Mouse (Mus musculus) right cerebral cortex, postnatal 14 days (tissue): ENCODE measurements at regions not wholly inside any gene's neighbourhood (a gene's known extent, or its start where the extent isn't known, plus 50 kb on each side); places are given as distances from the start of the nearest gene placed in this dataset.
A peak's percentile ranks its signal among the peaks of the same experiment; 100 is the strongest.

ENCODE experiments used
- DNase-seq: peaks from one replicate; pipeline ENCODE4 v3.0.0; 2022

GRCm38 (mm10) chr8:15470561-15470960, 424.7 kb upstream of the BB014433 start:
- DNase-seq, result no peak

- no peak for DNase-seq
Measured at GRCm38 (mm10) chr8:15468540-15469476, 422.9 kb upstream of the BB014433 start.

DNA sequence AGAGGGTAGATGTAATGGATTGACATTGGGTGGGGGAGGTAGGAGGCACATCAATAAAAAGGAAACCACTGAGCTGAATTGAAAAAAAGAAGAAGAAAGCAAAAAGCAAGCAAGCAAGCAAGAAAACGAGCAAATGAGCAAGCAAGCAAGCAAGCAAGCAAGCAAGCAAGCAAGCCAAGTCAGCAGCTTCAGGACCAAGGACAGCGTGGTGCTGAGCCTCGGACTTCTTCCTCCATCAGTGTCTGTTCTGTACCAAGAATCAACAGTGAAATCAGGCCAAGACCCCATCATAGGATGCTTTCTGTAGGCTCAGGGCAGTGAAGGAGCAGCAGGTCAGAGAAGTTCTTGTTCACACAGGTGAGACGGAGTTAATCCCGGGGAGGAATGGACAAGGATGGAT, 392.7 kb upstream of the BB014433 start:
- no peak for DNase-seq

DNA sequence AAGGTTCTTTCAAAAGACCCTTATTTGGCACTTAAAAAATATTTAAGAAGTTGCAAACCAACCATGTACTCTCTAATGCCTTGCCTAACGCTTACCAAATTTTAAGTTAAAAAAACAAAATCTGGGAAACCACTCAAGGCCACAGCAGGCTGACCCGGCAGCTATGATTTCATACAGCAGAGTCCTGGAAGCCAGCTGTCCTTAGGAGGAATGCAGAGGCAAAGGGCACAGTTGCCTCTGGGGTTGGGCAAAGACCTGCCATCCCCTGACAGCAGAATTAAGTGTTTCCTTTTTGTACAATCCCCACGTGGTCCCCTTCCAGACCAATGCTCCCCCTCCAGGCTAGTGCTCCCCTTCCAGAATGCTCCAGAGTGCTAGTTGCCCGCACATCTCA, 348.8 kb upstream of the BB014433 start:
- no peak for DNase-seq

DNA sequence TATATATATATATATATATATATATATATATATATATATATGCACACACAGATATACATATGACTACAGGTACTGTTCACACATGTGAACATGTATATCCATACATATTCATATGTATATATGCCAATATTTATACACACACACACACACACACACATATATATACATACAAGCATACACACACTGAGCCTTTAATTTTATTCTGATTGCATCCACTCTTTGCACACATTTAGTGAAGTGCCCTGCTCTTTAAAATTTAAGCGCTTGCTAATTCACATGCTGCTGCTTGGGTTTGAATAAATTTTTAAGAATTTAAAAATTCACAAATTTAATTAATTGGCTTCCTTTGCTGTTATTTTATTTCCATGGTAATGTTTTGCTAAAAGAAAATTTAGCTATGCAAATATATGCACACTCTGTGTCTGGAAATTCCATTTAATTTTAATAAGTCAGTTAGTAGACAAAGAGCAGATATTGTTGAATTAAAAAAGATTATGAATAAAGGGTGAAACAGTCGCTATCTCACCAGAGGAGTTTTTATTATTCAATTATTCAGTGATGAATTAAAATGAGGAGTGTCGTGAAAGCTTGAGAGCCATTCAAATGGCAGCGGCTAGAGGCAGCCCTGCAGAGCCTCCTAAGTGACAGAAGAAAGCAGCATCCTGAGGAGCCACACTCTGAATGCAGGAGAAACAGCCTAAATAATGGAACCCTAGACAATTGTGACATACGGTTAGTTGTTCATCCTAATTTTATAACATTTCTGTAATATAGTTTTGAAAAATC, 348.3 kb upstream of the BB014433 start:
- no peak for DNase-seq

GRCm38 (mm10) chr8:15392056-15392455, 346.2 kb upstream of the BB014433 start:
- DNase-seq, result no peak

DNA sequence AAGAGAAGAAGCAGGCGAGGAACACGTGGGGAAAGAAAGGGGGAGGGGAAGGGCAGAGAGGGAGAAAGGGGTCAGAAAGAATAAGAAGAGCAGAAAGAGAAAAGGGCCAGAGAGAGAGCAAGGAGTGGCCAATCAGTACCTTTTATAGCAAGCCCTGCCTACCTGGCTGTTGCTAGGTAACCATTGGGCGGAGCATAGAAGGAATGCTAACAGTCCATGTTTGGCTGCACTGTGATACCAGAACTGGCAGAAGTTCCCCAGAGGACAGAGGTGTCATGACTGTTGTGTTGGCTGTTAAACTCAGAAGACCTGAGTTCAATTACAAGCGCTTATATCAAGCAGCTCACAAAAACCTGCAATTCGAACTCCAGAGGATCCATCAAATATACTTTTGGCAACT, 342.9 kb upstream of the BB014433 start:
- DNase-seq, result no peak

DNA sequence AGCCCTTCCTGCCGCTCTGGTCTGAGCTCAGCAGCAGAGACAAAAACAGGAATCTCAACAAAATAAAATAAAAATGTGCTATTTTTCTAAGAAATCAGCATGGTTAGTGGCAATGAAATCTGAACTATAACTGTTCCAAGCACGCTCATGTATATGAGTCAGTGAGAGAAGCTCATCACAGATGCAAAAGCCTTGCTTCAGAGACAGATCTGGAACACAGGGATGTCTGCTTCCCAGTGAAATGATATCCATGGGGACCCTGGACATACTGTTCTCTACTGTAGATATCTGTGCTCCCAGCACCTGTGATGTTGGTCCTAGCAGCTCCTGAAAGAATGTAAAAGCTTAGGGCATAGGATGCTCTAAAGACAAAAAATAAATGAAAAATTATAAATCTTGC, 321.2 kb upstream of the BB014433 start:
- no peak for DNase-seq

DNA sequence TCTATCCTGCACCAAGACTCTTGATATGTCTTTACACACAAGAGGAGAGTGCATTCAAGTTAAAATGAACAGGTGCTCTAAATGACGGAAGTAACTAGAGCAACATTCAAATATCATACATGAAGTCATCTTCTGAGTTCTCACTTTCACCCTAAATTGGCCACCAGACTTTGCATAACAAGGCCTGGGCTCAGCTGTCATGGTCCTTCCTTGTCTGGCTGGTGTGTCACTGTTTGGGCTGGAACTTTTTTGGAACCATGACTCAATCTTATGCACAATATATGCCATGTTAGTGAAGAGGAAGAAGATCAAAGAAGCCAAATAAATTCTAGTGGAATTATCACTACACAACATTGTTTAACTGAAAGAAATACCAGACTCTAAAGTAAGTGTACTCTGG, 318.7 kb upstream of the BB014433 start:
- no peak for DNase-seq

- DNase-seq, result no peak
Measured at GRCm38 (mm10) chr8:15344151-15344550, 298.3 kb upstream of the BB014433 start.

DNA sequence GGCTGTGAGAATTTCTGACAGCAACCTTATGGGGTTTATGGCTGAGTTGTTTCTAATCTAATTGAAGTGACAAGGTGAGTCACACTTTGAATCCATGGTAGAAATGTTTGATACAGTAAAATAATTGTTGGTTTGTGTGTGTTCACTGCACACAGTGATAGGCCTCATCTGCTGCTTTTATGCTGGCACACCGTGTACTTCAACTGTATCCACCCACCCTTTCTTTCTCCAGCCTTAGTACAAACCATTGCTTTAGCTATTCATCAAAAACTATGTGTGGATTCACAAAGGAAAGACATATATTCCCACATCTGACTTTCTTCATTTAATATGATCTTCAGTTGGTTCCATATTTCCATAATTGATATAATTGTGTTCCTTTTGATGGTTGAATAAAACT, 297.7 kb upstream of the BB014433 start:
- DNase-seq, result no peak

GRCm38 (mm10) chr8:15334532-15334931, 288.7 kb upstream of the BB014433 start:
- no peak for DNase-seq

DNA sequence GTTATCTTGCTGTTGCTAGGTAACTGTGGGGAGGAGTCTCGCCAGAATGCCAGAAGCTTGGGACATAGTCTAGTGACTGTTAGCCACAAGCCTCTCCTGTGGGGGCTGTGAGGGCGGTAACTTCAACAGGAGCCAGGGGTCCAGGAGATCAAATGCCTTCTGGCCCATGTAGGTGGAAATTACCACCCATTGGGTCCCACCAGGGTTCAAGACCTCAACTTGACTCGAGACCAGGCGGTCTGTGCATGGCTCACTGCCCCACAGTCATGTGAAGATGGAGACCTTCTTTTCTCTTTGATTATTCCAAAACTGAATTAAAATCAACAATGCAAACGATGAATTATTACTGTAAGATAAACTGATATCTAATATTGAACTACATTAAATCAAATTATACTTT, 281.4 kb upstream of the BB014433 start:
- DNase-seq, result no peak

DNA sequence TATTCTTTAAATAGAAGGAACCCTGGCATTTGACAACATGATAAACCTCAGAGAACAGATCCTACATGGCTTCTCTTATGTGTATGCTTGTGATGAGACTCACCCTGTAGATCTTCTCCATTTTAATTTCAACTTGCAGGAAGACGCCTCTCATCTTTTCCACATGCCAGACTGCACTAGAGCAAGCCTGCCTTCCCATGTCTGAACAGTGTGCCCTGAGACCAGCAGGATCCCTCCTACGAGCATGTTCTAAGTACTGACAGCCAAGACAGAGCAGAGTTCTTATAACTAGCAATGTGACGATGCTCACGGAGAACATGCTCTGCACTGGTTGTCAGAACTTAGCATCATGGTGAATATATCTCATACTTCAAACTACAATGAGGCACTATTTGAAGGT, 277.5 kb upstream of the BB014433 start:
- no peak for DNase-seq

- DNase-seq, result no peak
Measured at GRCm38 (mm10) chr8:15318082-15318816, 272.4 kb upstream of the BB014433 start.

DNA sequence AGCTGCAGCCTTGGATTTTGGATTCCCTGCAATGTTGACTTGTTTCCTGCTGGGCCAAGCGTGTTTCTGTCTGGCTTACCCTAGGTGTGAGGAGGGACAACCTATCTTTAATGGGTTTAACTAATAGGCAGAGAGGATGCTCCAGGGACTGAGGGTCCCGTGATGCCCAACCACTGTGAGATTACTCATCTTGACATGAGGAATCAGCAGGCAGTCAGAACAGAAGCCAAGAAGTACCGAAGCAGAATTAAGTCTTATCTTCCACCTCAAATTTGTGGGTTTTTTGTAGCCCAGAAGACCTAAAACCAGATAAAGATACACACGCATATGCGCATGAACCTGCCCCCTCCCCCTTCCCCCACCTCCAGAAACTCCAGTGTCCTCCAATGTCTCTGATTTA, 267.6 kb upstream of the BB014433 start:
- no peak for DNase-seq

GRCm38 (mm10) chr8:15311509-15311908, 265.6 kb upstream of the BB014433 start:
- DNase-seq, result no peak

DNA sequence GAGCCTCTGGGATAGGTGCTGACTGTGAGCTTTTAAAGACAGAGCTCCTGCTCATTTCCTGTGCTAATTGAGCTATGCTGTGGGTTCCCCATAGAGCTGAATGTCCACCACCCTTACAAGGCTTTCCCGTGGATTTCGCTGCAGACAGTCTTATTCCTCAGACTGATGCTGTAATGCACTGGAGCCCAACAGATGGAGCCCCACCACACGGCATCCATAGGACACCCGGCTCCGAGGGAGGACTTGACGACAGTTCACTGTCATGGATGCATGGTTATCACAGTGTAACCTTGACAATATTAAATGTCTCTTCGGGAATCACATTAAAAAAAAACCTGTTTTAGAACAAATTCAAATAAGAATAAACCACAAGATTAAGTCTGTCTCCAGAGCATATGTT, 265.2 kb upstream of the BB014433 start:
- DNase-seq, result peak; percentile 33

DNA sequence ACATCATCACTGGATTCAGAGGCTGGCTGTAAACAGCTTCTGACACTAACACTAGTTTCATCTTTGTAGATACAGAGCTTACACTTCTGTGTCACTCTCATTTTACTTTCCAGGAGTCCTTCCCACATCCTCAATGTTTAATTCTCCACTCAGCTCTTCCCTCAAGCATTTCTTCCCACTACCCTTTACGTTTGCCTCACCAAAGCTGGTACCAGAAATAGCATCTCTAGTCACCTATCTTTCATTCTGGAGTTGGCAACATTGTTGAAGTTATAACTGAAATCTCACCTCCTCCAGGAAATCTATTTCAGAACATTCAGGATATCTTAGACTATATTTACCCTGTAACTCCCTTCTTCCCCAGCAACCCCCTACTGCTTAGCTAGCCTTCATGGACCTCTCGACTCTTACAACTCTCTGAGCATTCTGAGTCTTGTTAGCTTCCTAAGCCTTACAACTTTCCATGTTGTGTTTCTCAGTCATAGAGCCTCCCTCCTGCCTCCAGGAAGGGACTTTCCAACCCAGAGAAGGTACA, 258.3 kb upstream of the BB014433 start:
- DNase-seq, result no peak

GRCm38 (mm10) chr8:15273775-15274174, 227.9 kb upstream of the BB014433 start:
- DNase-seq, result no peak

DNA sequence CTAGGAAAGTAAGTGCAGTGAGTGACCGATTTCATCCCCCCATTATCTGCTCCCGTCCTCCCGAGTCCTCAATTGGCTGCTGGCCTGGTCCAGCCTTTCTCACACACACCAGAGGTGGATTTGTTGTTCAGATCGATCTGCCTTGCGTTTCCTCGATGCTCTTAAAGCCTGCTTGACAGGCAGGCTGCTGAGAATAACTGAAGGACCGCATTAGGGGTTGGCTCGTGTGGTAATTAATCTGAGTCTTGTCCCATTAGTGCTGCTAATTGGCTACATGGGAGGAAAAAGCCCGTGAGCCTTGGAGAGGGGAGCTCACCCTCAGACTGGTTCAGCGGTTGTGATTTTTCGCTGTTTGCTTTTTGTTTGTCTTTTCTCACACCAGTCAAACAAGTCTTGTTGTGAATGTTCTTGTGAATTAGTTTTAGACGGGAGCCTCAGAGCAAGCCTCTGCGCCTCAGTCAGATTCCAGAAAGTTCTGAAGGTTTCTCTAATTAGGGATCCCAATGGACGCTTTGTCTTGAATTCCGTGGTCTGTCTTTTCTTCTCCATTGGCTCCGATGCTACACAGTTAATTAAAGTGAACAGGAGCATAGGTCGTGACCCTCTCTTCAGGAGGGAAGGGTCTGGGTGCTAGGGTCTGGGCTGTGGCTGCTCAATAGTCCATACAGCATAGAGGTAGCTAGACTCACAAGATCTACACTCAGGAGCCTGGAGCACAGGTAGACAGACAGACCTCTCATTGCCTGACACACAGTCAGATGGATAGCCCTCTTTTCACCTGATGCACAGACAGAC, 226.1 kb upstream of the BB014433 start:
- DNase-seq, result no peak

DNA sequence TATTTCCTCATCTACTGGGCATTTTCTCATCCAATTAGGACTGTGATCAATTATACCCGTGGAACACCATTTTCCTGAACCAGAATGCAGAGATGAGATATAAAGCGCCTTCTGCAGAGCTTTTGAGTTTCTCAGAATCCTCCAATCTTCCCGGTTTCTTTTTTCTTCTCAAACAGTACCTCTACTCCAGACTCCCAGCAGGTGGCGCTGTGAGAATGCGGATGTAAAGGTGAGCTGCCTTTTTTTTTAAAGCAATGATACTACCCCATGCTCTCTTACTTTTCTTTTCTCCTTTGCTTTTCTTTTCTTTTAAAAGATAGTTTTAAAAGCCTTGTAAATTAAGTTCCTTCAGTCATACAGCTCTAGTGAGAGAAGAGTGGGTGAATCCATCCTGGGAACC, 224.4 kb upstream of the BB014433 start:
- peak; percentile 94 for DNase-seq
